Mouse (Mus musculus): Measurements from ENCODE around the gene Znrf1. TPM values are rescaled to one million over a fixed set of nuclear protein-coding genes. Genes with fewer than 3 reads are reported as not detected.

Znrf1 gene
- total RNA-seq, 2 experiments from 2014 or later, result 39.3 to 73.4 TPM

DNA sequence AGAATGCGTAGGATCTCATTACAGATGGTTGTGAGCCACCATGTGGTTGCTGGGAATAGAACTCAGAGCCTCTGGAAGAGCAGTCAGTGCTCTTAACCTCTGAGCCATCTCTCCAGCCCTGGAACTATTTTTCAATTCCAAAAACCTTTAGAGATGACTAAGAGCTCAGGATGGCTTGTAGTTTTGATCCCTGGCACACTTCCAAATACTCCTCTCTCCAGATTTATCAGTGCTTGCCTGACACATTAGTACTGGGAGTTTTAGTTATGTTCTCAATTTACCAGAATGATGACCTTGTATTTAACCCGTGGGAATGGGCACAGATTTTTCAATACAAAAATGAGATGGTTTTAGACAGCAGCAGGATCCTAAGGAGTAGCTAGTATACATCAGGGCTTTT, 130.9 kb downstream of the Znrf1 start:
- no peak for ATAC-seq (ENCODE audit: poor library complexity, severe bottlenecking)

Other genes starting within 250 kb of the Znrf1 start
- gene Rfwd3, start 235.9 kb upstream of the Znrf1 start, total RNA-seq (2015), result 52.6 and 58.1 TPM in 2 replicates
- 74.0 and 75.1 TPM in 2 replicates for gene Rfwd3, start 235.9 kb upstream of the Znrf1 start, total RNA-seq (2017)
- 76.7 and 81.9 TPM in 2 replicates for gene Mlkl, start 197.9 kb upstream of the Znrf1 start, total RNA-seq (2015)
- gene Mlkl, start 197.9 kb upstream of the Znrf1 start, total RNA-seq (2017), result 71.7 and 77.0 TPM in 2 replicates
- gene Fa2h, start 142.3 kb upstream of the Znrf1 start, total RNA-seq (2015), result not detected in 2 replicates
- not detected in 2 replicates for gene Fa2h, start 142.3 kb upstream of the Znrf1 start, total RNA-seq (2017)
- gene Wdr59, start 14.0 kb upstream of the Znrf1 start, total RNA-seq (2015), result 3.1 and 3.3 TPM in 2 replicates
- gene Wdr59, start 14.0 kb upstream of the Znrf1 start, total RNA-seq (2017), result 1.5 and 2.1 TPM in 2 replicates
- 0.05 TPM in 1 of 2 replicates, not detected in the other for gene Ldhd, start 94.3 kb downstream of the Znrf1 start, total RNA-seq (2015)
- 0.07 TPM in 1 of 2 replicates, not detected in the other for gene Ldhd, start 94.3 kb downstream of the Znrf1 start, total RNA-seq (2017)
- 5.3 and 7.2 TPM in 2 replicates for gene Zfp1, start 107.3 kb downstream of the Znrf1 start, total RNA-seq (2015)
- 8.3 and 10.9 TPM in 2 replicates for gene Zfp1, start 107.3 kb downstream of the Znrf1 start, total RNA-seq (2017)
- not detected in 2 replicates for gene Ctrb1, start 154.9 kb downstream of the Znrf1 start, total RNA-seq (2015)
- gene Ctrb1, start 154.9 kb downstream of the Znrf1 start, total RNA-seq (2017), result not detected in 2 replicates
- 0.21 TPM in 1 of 2 replicates, not detected in the other for gene Bcar1, start 207.7 kb downstream of the Znrf1 start, total RNA-seq (2015)
- not detected in 2 replicates for gene Bcar1, start 207.7 kb downstream of the Znrf1 start, total RNA-seq (2017)

All from megakaryocyte, adult 5-6 weeks (primary cell).